Mouse (Mus musculus): ENCODE measurements around the gene Ldhc. TPM values are rescaled to one million over a fixed set of nuclear protein-coding genes. Genes with fewer than 3 reads are reported as not detected.
"Not testable (repeated sequence)": the region's sequence is repeated elsewhere in the genome, so short reads cannot be mapped to it uniquely, and the experiment has no call there.

Gene Ldhc
- polyA plus RNA-seq (2016; fragmentation: Nextera tagmentation; extraction: Ambion mirVana): 0.13 TPM in 1 of 2 replicates, not detected in the other

DNA sequence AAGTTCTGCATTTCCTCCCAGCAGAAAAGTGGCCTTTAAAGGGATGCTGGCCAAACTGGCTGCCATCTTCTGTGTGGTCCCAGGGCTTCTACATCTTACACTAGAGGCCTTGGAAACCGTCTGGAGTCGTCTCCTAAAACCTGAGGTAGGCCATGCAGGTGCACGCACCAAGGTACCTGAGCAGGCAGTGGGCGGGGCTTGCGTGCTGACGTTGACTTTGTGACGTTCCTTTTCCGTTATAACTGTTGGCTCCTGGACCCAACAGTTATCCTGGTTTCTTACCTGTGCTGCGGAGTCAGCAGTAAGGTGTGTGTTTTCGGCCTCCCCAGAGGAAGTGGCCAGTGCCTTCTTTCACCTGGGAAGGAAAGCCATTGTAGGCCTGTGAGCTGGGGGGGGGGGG lies at the start of gene Ldhc:
Gene Ldhc (plus strand): TSS at position 208 of the 400 bp plus-strand sequence.
- WGBS: 37% methylated on average over 10 of the region's 10 CpGs
- H3K9me3 ChIP-seq: no peaks in the 10 kb centered on the region
- no peaks in the 10 kb centered on the region for H3K4me1 ChIP-seq
- peaks cover 6% of the 10 kb centered on the region for H3K36me3 ChIP-seq
- no peaks in the 10 kb centered on the region for H3K27me3 ChIP-seq (ENCODE audit: insufficient read depth, poor library complexity, severe bottlenecking)
- DNase-seq (ENCODE audit: low spot score): no peak
- no peak within 1 kb of the TSS for H3K4me3 ChIP-seq
- no peak within 1 kb of the TSS for H3K27ac ChIP-seq

- Histone ChIP-seq H3K27me3 (ENCODE audit: insufficient read depth, poor library complexity, severe bottlenecking) (no peaks in the 10 kb centered on the region), H3K36me3 (peaks cover 94% of the 10 kb centered on the region), H3K27ac (no peak overlapping the region), H3K4me1 (no peaks in the 10 kb centered on the region), H3K9me3 (no peaks in the 10 kb centered on the region), H3K4me3 (no peak overlapping the region)
- 87% methylated on average over 4 of the region's 4 CpGs for WGBS
- no peak for DNase-seq (ENCODE audit: low spot score)
Observed at GRCm38 (mm10) chr7:46814012-46814411, 47.0 kb upstream of the Ldhc start.

GRCm38 (mm10) chr7:46820876-46821632 lies 39.9 kb upstream of the Ldhc start:
- H3K27ac ChIP-seq; H3K9me3 ChIP-seq; H3K4me1 ChIP-seq; H3K27me3 ChIP-seq (ENCODE audit: insufficient read depth, poor library complexity, severe bottlenecking); H3K4me3 ChIP-seq; DNase-seq (ENCODE audit: low spot score): not testable (repeated sequence)
- 93% methylated on average over 15 of the region's 15 CpGs for WGBS
- peaks cover 73% of the 10 kb centered on the region for H3K36me3 ChIP-seq

DNA sequence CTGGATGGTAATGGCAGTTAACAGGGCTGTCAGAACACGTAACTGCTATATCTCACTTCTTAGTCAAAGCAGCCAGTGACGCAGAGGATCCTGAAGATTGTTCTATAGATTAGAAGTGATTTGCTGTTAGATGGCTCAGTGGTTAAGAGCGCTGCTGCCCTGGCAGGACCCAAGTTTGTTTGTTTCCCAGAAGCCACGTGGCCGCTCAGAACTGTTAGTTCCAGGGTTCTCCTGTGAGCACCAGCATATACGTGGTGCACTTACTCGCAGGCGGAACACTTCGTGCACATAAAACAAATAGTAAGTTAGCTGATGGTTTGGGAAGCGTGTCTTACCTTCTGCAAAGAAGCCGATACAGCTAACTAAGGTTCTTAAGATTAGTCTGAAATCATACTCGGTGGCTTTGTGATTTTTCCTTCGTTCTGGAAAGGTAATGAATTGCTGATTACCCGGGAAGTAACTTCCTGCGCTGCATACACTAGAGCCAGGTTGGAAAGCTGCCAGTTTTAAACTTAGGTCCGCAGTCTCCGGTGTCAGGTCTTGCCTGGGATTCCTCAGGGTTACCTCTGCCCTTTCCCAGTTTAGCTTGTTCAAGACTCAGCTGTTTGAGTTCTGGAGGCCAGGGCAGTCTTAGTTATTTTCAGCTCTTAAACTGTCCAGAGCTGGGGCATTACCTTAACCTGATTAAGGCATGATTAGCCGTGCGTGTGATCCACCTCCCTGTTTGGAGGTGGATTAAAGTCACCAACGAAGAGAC lies 33.8 kb upstream of the Ldhc start:
- H3K27me3 ChIP-seq (ENCODE audit: insufficient read depth, poor library complexity, severe bottlenecking): no peaks in the 10 kb centered on the region
- 61% methylated on average over 20 of the region's 20 CpGs for WGBS

GRCm38 (mm10) chr7:46827803-46828184 lies 33.2 kb upstream of the Ldhc start:
- Histone ChIP-seq H3K4me3 (no peak overlapping the region), H3K36me3 (peaks cover 15% of the 10 kb centered on the region), H3K27me3 (ENCODE audit: insufficient read depth, poor library complexity, severe bottlenecking) (no peaks in the 10 kb centered on the region), H3K4me1 (peaks cover 46% of the 10 kb centered on the region), H3K9me3 (no peaks in the 10 kb centered on the region), H3K27ac (peak overlapping the region; percentile 70; the same call in 1 of the 2 replicates)
- 91% methylated on average over 2 of the region's 2 CpGs for WGBS
- DNase-seq (ENCODE audit: low spot score): no peak

More for the DNA sequence above, 33.8 kb upstream of the Ldhc start:
- no peaks in the 10 kb centered on the region for H3K9me3 ChIP-seq
- DNase-seq (ENCODE audit: low spot score): no peak
- no peak overlapping the region for H3K4me3 ChIP-seq
- peaks cover 21% of the 10 kb centered on the region for H3K36me3 ChIP-seq
- peaks cover 40% of the 10 kb centered on the region for H3K4me1 ChIP-seq
- peak overlapping the region; percentile 70; the same call in 1 of the 2 replicates for H3K27ac ChIP-seq

DNA sequence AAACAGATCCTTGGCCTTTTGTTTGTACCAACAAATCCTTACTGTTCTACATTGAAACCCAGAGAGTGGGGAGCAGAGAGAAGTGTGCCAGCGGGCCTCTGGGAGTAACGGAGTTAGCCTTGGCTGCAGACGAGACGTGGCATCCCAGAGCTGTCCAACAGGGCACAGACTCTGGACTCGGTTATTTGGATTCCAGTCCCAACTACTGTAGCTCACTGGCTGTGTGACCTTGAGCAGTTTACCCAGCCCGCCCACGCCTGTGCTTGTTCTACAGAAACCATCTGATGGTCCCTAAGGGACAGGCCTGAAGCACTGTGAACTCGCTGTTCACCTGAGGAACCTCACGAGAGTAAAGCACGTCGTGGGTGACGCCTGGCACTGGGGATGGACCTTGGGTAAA lies 31.1 kb upstream of the Ldhc start:
- Histone ChIP-seq H3K9me3 (no peaks in the 10 kb centered on the region), H3K4me3 (no peak overlapping the region), H3K4me1 (peaks cover 60% of the 10 kb centered on the region), H3K27me3 (ENCODE audit: insufficient read depth, poor library complexity, severe bottlenecking) (no peaks in the 10 kb centered on the region), H3K27ac (peak overlapping the region; percentile 70), H3K36me3 (no peaks in the 10 kb centered on the region)
- WGBS: 88% methylated on average over 12 of the region's 12 CpGs
- no peak for DNase-seq (ENCODE audit: low spot score)

- Histone ChIP-seq H3K27ac (peak overlapping the region; percentile 74), H3K4me3 (peak overlapping the region; percentile 8; the same call in 1 of the 2 replicates), H3K36me3 (no peaks in the 10 kb centered on the region), H3K4me1 (peaks cover 68% of the 10 kb centered on the region), H3K9me3 (no peaks in the 10 kb centered on the region), H3K27me3 (ENCODE audit: insufficient read depth, poor library complexity, severe bottlenecking) (no peaks in the 10 kb centered on the region)
- peak; percentile 88 for DNase-seq (ENCODE audit: low spot score)
- 32% methylated on average over 13 of the region's 13 CpGs for WGBS
Observed at GRCm38 (mm10) chr7:46830799-46831590, 30.0 kb upstream of the Ldhc start.

GRCm38 (mm10) chr7:46831693-46832092 lies 29.3 kb upstream of the Ldhc start:
- WGBS: 66% methylated on average over 8 of the region's 8 CpGs
- peak overlapping the region; percentile 74 for H3K27ac ChIP-seq
- no peak for DNase-seq (ENCODE audit: low spot score)
- no peaks in the 10 kb centered on the region for H3K36me3 ChIP-seq
- H3K27me3 ChIP-seq (ENCODE audit: insufficient read depth, poor library complexity, severe bottlenecking): no peaks in the 10 kb centered on the region
- no peaks in the 10 kb centered on the region for H3K9me3 ChIP-seq
- H3K4me3 ChIP-seq: no peak overlapping the region
- peaks cover 72% of the 10 kb centered on the region for H3K4me1 ChIP-seq

GRCm38 (mm10) chr7:46832112-46832810 lies 28.7 kb upstream of the Ldhc start:
- 85% methylated on average over 11 of the region's 11 CpGs for WGBS
- H3K27me3 ChIP-seq (ENCODE audit: insufficient read depth, poor library complexity, severe bottlenecking); H3K9me3 ChIP-seq; H3K4me3 ChIP-seq; DNase-seq (ENCODE audit: low spot score); H3K36me3 ChIP-seq: not testable (repeated sequence)
- Histone ChIP-seq H3K4me1 (peaks cover 69% of the 10 kb centered on the region), H3K27ac (peak overlapping the region; percentile 74; the same call in 1 of the 2 replicates)

- Histone ChIP-seq H3K36me3 (no peaks in the 10 kb centered on the region), H3K9me3 (no peaks in the 10 kb centered on the region), H3K27ac (0 out of 2 replicates have a peak overlapping the region, but pooled peaks have one; percentile 36), H3K4me3 (no peak overlapping the region), H3K4me1 (peaks cover 66% of the 10 kb centered on the region), H3K27me3 (ENCODE audit: insufficient read depth, poor library complexity, severe bottlenecking) (no peaks in the 10 kb centered on the region)
- 38% methylated on average over 6 of the region's 6 CpGs for WGBS
- peak; percentile 89 for DNase-seq (ENCODE audit: low spot score)
Observed at GRCm38 (mm10) chr7:46833266-46833665, 27.7 kb upstream of the Ldhc start.

DNA sequence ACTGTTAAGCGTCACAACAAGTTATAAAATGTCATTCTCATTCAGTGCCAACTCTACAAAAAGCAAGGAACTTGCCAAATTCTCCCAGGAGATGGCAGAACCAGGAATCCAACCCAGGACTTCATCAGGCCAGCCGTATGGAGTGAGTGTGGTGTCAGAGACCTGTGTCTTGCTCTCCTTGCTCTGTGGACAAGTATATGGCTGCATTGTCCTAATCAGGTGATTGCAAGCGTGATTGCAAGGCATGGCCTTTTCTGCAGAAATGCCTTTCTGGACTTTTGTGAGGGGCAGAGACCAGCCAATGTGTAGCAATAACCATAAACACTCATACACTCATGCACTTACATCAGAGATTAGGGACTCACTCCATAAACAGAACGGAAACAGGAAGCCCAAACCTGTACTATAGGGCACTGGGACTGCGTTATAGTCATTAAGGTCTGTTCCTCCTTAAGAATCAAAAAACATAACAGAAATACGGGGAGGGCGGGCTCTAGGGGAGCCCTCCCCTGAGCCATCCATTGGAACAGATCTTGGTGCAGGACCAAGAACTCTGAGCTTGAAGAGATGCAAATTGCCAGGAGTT lies 27.2 kb upstream of the Ldhc start:
- Histone ChIP-seq H3K27me3 (ENCODE audit: insufficient read depth, poor library complexity, severe bottlenecking) (no peaks in the 10 kb centered on the region), H3K27ac (0 out of 2 replicates have a peak overlapping the region, but pooled peaks have one; percentile 36), H3K4me1 (peaks cover 68% of the 10 kb centered on the region), H3K4me3 (no peak overlapping the region), H3K36me3 (no peaks in the 10 kb centered on the region), H3K9me3 (no peaks in the 10 kb centered on the region)
- 81% methylated on average over 7 of the region's 7 CpGs for WGBS
- no peak for DNase-seq (ENCODE audit: low spot score)

Measured in heart, embryonic 10.5 days (tissue).